Mouse (Mus musculus) small intestine, adult 2 months (tissue): ENCODE measurements at regions not wholly inside any gene's neighbourhood (a gene's known extent, or its start where the extent isn't known, plus 50 kb on each side); places are given as distances from the start of the nearest gene placed in this dataset.

Experiments
- H3K27ac ChIP-seq: fragments of 200-500 bp; 2 replicates; pipeline ENCODE4 v1.5.1; 2012; ENCODE audit warnings: low read depth, low read length, control low read depth, inconsistent platforms; ENCODE audit not compliant: insufficient read depth
- H3K27me3 ChIP-seq: fragments of 200-500 bp; 2 replicates; pipeline ENCODE4 v1.6.1; 2012; ENCODE audit warnings: mild to moderate bottlenecking, moderate library complexity, low read length, inconsistent platforms; ENCODE audit not compliant: control insufficient read depth, insufficient read depth
- H3K36me3 ChIP-seq: fragments of 200-500 bp; 2 replicates; pipeline ENCODE4 v1.6.1; 2012; ENCODE audit warnings: mild to moderate bottlenecking, low read length, control low read depth, inconsistent platforms; ENCODE audit not compliant: control insufficient read depth, insufficient read depth
- H3K4me1 ChIP-seq: fragments of 200-500 bp; 2 replicates; pipeline ENCODE4 v1.6.1; 2012; ENCODE audit warnings: low read length, inconsistent platforms, mixed read lengths; ENCODE audit not compliant: control insufficient read depth, insufficient read depth, insufficient read length
- H3K4me3 ChIP-seq: fragments of 200-500 bp; 2 replicates; pipeline ENCODE4 v1.5.1; 2012; ENCODE audit warnings: low read depth, mild to moderate bottlenecking, control low read depth, inconsistent platforms, low read length, moderate library complexity
- CTCF ChIP-seq: fragments of 200-500 bp; IDR thresholded peaks from 2 replicates; pipeline ENCODE4 v1.5.1; 2012; ENCODE audit warnings: low read depth, mild to moderate bottlenecking, control low read depth, inconsistent platforms, low read length, moderate library complexity, mixed read lengths; ENCODE audit not compliant: insufficient replicate concordance, insufficient read length; ENCODE audit errors: extremely low read depth
- POLR2A ChIP-seq: fragments of 200-500 bp; IDR thresholded peaks from 2 replicates; pipeline ENCODE4 v1.6.1; 2012; ENCODE audit warnings: low read depth, mild to moderate bottlenecking, control low read depth, inconsistent platforms, low read length, moderate library complexity
- WGBS: fragments of 180-500 bp; shearing (Covaris S2); methylation state at CpG from one replicate; pipeline ENCODE4 v1.1.7; 2018; 5-methylcytosine and 5-hydroxymethylcytosine counted together

GRCm38 (mm10) chr6:51701253-51702020 lies 177.7 kb downstream of the Snx10 start:
- WGBS, result 81% methylated on average over 11 of the region's 11 CpGs

GRCm38 (mm10) chr6:51702456-51703171 lies 178.9 kb downstream of the Snx10 start:
- Histone ChIP-seq H3K4me1 (no peaks in the 10 kb centered on the region), H3K4me3 (no peak overlapping the region), H3K27ac (no peak overlapping the region), H3K36me3 (no peaks in the 10 kb centered on the region), H3K27me3 (no peaks in the 10 kb centered on the region)
- TF ChIP-seq CTCF (no peak), POLR2A (no peak)
- 87% methylated on average over 10 of the region's 10 CpGs for WGBS

More at GRCm38 (mm10) chr6:51701253-51702020, 177.7 kb downstream of the Snx10 start:
- Histone ChIP-seq H3K36me3 (no peaks in the 10 kb centered on the region), H3K4me3 (no peak overlapping the region), H3K27me3 (no peaks in the 10 kb centered on the region), H3K4me1 (no peaks in the 10 kb centered on the region), H3K27ac (no peak overlapping the region)
- TF ChIP-seq CTCF (no peak), POLR2A (no peak)

GRCm38 (mm10) chr6:51708011-51708410 lies 184.3 kb downstream of the Snx10 start:
- Histone ChIP-seq H3K27me3 (no peaks in the 10 kb centered on the region), H3K27ac (no peak overlapping the region), H3K36me3 (no peaks in the 10 kb centered on the region), H3K4me1 (0 out of 2 replicates have a peak, but pooled peaks cover 2% of the 10 kb centered on the region), H3K4me3 (no peak overlapping the region)
- no peak for TF ChIP-seq CTCF
- no peak for TF ChIP-seq POLR2A
- 86% methylated on average over 6 of the region's 6 CpGs for WGBS

GRCm38 (mm10) chr6:51708668-51709339 lies 185.1 kb downstream of the Snx10 start:
- Histone ChIP-seq H3K27me3 (no peaks in the 10 kb centered on the region), H3K36me3 (no peaks in the 10 kb centered on the region), H3K4me3 (no peak overlapping the region), H3K27ac (no peak overlapping the region), H3K4me1 (0 out of 2 replicates have a peak, but pooled peaks cover 2% of the 10 kb centered on the region)
- TF ChIP-seq POLR2A (no peak), CTCF (no peak)
- 48% methylated on average over 9 of the region's 9 CpGs for WGBS

GRCm38 (mm10) chr6:51709340-51710067 lies 185.8 kb downstream of the Snx10 start:
- H3K27ac ChIP-seq, result no peak overlapping the region
- WGBS, result 43% methylated on average over 11 of the region's 11 CpGs
- TF ChIP-seq POLR2A, result no peak
- no peak for TF ChIP-seq CTCF

GRCm38 (mm10) chr6:51710153-51710552 lies 186.5 kb downstream of the Snx10 start:
- Histone ChIP-seq H3K4me1 (0 out of 2 replicates have a peak, but pooled peaks cover 2% of the 10 kb centered on the region), H3K27ac (no peak overlapping the region), H3K27me3 (no peaks in the 10 kb centered on the region), H3K36me3 (no peaks in the 10 kb centered on the region), H3K4me3 (no peak overlapping the region)
- 19% methylated on average over 5 of the region's 5 CpGs for WGBS
- TF ChIP-seq POLR2A (no peak), CTCF (no peak)

More at GRCm38 (mm10) chr6:51709340-51710067, 185.8 kb downstream of the Snx10 start:
- Histone ChIP-seq H3K36me3 (no peaks in the 10 kb centered on the region), H3K27me3 (no peaks in the 10 kb centered on the region), H3K4me1 (0 out of 2 replicates have a peak, but pooled peaks cover 2% of the 10 kb centered on the region), H3K4me3 (no peak overlapping the region)
